Mouse (Mus musculus) liver, embryonic 14.5 days (tissue): ENCODE measurements around the gene Tmem106a.

Source experiments
- CTCF ChIP-seq: IDR thresholded peaks from 2 replicates; pipeline ENCODE4 v1.5.1; 2016; ENCODE audit warnings: antibody characterized with exemption, low read depth, control low read depth
- EP300 ChIP-seq: IDR thresholded peaks from 2 replicates; pipeline ENCODE4 v1.6.1; 2016; ENCODE audit warnings: antibody characterized with exemption, low read depth

DNA sequence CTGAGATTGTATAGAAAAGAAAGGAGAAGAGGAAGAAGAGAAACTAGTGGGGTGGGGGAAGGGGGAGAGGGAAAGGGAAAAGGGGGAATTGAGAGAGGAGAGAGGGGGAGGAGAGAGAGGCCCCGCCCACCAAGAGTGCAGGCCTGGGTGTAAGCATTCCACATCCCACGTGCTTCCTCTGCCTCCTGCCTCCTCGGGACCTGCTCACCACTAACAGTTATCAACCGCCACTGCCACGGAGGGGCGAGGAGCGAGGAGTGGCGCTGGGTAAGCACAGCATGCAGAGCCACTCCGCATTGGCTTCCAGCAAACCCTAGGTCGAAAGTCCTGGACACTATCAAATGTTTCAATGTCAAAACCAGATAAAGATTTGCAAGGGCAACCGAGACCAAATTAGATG lies 28.4 kb downstream of the Tmem106a start:
- no peak for TF ChIP-seq CTCF
- no peak for TF ChIP-seq EP300
